Mouse (Mus musculus) T-helper 17 cell (primary cell): ENCODE data around the gene Muc13.

Source experiments
- in situ Hi-C, 2 experiments: fragments of 300-600 bp; cut with MboI, MseI; formaldehyde crosslinking; loops; 1 replicate in 1 of 2; 2 replicates in 1 of 2; pipeline ENCODE4 v1.15.1; 2025; ENCODE audit warnings: high pct_unique_total_duplicates in 2 of 2

Muc13 gene

GRCm38 (mm10) chr16:33820269-33821178 is 26.7 kb downstream of the Muc13 start:
- in situ Hi-C loops: loop anchor here in 1 of 2 experiments (5.0 kb wide), 1 partner anchor 127 kb away; no protein-coding TSS in a partner anchor

DNA sequence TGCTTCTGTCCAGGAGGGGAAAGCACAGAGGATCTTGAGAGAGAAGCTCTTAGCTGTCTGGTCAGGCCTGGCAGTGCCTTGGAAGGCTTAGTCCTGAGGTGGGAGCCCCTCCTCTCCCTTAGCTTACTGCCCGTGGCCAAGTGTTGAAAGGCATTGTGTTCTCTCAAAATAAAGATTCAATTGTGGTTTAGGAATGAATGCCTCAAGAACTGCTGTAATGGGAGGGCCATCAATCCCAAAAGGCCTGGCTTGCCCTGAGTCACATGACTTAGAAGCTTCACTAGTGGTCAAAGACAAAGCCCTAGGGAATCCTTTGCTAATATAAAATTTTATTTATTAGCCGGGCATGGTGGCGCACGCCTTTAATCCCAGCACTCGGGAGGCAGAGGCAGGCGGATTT is 30.8 kb downstream of the Muc13 start:
- in situ Hi-C loops: loop anchor here (5.0 kb wide), 2 partner anchors 123 to 168 kb away; no protein-coding TSS in a partner anchor

DNA sequence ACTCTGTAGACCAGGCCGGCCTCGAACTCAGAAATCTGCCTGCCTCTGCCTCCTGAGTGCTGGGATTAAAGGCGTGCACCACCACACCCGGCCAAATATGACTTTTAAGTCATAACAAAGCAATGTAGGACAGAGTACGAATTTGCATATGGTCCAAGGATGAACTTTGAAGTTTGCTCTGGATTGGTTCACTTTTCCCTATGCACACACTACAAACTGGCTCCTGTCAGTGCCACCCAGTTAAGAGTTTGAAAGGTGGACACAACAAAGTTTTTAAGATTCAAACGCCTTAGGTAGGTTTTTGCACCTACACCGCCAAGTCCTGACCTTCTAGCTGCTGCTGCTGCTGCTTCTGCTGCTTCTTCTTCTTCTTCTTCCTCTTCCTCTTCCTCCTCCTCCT is 34.7 kb downstream of the Muc13 start:
- in situ Hi-C loops: loop anchor here (5.0 kb wide), 2 partner anchors 119 to 164 kb away; no protein-coding TSS in a partner anchor

- in situ Hi-C loops: loop anchor here (5.0 kb wide), 2 partner anchors 118 to 163 kb away; no protein-coding TSS in a partner anchor
These were observed 35.5 kb downstream of the Muc13 start, which contains the start of gene Itgb5 for GRCm38 (mm10) chr16:33829301-33829831. Itgb5 (plus strand) TSS chr16:33829665.

DNA sequence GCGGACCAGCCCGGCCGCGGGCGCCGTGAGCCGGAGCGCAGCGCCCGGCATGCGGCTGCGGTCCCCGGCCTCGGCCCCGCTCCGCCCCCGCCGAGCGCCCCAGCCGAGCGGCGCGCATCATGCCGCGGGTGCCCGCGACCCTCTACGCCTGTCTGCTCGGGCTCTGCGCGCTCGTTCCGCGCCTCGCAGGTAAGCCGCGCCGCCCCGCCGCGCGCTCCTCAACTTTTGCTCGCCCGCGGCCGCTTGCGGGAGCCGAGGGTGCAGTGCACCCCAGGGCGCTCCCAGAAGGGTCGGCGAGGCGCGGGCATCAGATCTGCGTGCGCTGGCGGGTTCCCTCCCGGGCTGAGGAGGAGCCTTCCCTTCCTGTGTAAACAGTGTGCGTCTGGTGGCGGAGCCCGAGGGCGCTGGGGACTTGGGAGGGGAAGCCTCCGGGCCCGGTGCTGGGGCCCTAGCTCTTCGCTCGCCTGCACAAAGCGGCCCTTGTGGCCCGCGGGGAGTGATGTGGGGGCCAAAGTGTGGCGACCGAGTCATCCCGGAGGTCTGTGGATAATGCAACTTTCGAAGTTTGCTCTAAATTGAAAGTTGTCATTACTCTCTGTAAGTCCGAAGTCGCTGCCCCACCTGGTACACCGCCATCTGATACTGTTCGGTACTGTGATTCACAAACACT is 36.1 kb downstream of the Muc13 start:
- in situ Hi-C loops: loop anchor here (5.0 kb wide), 2 partner anchors 117 to 162 kb away; no protein-coding TSS in a partner anchor

DNA sequence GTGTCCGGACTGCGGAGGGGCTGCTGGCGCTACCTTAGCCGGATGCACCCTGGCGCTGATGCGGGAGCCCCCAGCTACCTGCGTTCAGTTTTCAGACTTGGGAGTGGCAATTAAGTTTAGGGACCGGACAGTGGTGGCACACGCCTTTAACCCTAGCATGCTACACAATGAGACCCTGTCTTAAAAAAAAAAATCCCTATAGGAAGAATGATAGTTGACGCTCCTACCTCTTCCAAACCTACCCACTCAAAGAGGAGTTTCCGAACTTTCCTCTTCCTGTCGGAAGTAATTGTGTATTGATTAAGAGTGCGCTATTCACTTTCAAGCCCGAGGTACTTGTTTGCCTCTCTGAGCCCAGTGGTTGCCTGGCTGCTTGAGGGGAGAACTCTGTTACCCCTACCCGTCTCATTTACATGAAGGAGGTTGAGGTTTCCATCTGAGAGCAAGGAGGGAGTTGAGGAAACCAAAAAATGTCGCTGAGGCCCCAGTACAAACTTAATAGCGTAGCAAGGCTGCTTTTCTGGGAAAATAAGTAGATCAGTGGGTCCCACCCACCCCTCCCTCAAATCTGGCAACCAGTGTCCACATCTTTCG is 36.8 kb downstream of the Muc13 start:
- in situ Hi-C loops: no loop called here

DNA sequence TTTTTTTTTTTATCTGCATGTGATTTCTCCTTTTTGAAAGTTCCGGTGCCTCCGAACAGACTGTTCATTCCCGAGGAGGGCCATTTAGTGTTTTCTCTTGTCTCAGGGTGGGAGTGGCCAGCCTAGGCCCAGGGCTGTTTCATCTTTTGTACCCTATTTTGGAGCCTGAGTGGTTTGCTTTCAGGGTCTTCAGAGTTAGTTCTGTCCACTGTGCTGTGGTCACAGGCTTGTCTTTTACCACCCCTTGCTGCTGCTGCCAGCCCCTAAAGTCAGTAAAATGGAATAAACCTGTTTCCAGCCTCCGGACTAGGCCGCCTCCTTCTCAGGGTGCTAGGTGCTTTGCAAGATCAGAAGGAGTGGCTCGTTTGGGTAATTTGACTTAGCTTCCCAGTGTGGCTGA is 38.2 kb downstream of the Muc13 start:
- in situ Hi-C loops: no loop called here

GRCm38 (mm10) chr16:33832728-33833428 is 39.0 kb downstream of the Muc13 start:
- in situ Hi-C loops: no loop called here

DNA sequence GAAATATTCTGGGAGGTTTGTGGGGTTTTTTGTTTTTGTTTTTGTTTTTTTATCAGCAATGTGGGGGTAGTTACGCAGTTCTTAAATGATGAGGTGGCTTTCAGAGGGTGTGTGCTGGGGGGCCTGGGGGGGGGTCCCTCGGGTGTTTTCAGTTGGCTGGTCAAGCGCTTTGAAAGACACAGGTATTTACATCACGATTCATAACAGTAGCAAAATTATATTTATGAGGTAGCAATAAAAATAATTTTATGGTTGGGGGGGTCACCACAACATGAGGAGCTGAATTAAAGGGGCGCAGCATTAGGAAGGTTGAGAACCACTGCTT is 39.6 kb downstream of the Muc13 start:
- in situ Hi-C loops: no loop called here

GRCm38 (mm10) chr16:33833781-33834482 is 40.1 kb downstream of the Muc13 start:
- in situ Hi-C loops: no loop called here

DNA sequence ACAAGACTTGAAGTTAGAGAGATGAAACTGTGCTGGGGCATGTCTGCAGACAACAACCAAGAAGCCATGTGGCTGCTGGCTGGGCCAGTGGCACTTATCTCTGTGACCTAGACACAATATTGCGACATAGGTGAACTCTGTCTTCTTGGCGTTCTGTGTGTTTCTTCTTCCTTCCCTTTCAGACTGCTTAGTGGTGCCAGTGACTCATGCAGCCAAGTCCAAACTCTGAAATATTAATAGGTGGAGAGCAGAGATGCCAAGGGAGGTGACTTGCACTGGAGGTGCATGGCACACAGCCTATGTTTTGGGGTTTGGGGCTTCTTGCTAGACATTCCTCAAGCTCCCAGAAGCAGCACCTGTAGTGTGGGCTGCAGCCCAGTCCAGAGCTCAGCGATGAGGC is 42.8 kb downstream of the Muc13 start:
- in situ Hi-C loops: no loop called here

- in situ Hi-C loops: no loop called here
These were observed 43.4 kb downstream of the Muc13 start for GRCm38 (mm10) chr16:33837191-33837590.

DNA sequence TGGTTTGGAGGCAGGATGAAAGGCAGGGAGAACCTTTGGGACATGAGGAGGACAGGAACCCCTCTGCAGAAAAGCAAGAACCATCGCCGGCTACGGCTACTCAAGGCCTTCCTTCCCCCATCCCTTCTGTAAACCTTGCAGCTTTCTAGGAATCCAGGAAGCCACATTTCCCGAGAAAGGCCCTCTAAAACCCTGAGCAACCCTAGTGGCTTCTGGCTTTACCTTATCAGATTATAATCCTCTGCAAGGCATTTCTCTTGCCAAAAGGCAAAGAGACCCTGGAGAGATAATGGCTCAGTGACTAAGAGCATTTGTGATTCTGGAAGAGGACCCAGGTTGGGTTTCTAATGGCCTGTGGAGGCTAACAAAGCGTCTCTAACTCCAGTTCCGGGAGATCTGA is 46.8 kb downstream of the Muc13 start:
- in situ Hi-C loops: no loop called here

DNA sequence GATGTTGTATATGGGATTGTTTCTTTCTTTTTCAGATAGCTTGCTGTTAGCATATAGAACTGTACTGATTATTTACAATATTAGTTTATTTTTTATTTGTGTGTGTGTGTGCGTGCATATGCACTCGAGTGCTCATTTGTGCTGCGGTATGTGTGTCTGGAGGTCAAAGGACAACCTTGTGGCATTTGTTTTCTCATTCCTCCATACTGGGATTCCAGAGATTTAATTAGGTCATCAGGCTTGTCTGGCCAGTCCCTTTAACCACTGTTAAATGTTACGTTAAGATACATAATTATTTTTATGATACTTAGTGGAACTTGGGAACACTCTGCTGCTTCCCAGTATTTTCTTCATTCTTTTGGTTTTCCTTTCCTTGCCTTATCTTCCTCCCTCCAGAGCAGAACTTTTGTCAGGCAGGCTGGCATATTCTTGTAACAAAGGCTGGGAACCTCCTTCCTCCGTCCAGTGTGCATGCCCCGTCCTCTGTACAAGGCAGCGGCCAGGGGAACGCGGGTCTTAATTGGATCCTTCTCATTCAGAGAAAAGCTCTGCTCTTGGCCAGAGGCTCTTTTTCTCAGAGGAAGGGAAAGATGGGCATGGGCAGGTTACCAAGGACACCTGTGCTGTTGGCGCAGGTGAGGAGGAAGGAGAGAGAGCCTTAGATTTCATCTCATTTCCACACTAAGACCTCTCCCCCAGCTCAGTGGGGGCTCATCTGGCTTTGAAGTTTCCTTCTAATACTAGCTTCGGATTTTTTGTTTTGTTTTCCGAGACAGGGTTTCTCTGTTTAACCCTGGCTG is 48.4 kb downstream of the Muc13 start:
- in situ Hi-C loops: no loop called here

DNA sequence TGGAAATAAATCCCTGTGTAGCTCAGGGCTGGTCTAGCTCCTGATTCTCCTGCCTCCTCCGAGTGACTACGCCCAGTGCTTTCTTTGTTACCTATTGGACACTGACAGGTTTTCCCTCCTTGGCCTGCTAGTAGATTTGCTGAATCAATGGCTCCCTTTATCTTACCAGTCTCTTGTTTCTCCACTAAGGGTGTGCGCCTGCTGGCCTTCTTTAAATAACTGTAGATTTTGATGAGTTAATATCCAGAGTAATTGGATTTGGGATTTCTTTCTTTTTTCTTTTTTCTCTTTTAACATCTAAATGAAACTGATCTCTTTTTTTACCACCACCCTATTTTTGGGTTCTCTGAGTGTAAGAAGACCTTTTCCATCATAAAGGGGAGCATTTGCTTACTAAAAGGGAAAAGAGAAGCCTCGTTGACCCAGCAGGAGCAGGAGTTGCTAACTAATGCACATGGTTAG is 50.3 kb downstream of the Muc13 start:
- in situ Hi-C loops: no loop called here

DNA sequence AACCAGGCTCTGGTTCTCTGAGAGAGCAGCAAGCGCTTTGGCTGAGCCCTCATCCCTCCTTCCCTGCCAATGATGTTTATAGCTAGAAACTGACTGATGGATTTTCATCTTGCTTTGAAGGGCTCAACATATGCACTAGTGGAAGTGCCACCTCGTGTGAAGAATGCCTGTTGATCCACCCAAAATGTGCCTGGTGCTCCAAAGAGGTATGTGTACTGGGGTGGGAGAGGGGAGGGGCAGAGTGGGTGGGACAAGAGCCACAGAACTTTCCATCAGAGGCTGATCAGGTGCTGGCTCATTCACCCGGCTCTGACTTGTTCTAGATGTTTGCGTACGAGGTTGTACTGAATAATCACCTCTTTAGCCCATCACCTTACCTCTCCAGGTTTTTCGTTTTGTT is 51.0 kb downstream of the Muc13 start:
- in situ Hi-C loops: no loop called here

- in situ Hi-C loops: no loop called here
These were observed 59.4 kb downstream of the Muc13 start for GRCm38 (mm10) chr16:33853271-33853670.

DNA sequence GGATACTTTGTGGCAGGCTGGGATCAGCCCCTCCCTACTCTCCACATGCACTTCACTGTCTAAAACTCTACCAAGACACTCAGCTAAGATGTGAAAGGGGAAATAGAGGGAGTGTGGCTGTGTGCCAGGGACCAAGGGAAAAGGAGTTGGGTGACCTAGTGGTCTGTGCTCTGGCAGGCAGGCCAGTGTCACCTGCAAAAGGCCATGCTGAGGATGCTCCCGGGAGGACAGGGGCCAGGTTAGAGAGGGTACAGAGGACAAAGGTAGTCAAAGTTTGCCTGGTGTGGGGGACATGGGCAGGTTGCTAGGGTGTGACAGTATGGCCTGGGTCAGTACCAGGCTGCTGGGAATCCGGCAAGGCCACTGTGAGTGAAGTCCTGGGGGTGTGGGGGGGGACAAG is 64.9 kb downstream of the Muc13 start:
- in situ Hi-C loops: no loop called here

DNA sequence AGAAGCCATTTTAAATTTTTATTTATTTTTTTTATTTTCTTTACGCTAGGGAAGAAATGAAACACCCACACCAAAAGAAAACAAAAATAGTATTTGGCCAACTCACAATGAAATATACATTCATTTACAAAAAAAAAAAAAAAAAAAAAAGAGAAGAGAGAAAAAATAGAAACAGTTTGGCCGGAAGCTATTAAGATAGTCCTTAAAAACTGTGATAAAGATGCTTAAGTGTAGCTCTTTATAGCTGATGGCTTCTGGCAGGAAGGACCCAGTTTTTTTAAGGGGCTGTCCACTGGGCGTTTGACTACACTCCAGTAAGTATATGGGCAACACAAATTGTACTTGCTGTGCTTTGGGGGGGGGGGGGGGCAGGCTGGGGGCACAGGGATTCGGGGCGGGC is 65.5 kb downstream of the Muc13 start:
- in situ Hi-C loops: no loop called here
